Mouse (Mus musculus) kidney, adult 2 months (tissue): ENCODE results near the gene Mri1.
A peak's percentile ranks its signal among the peaks of the same experiment; 100 is the strongest.

Source experiments
- CTCF ChIP-seq: fragments of 200-500 bp; conservative IDR thresholded peaks from 2 replicates; pipeline ENCODE4 v1.5.1; 2011; ENCODE audit warnings: low read depth, mild to moderate bottlenecking, control low read depth, low read length, moderate library complexity, mixed read lengths; ENCODE audit not compliant: insufficient read depth, insufficient read length
- POLR2A ChIP-seq: fragments of 200-500 bp; IDR thresholded peaks from one replicate; pipeline ENCODE4 v1.6.1; 2011; ENCODE audit warnings: low read depth, low read length, control low read depth

GRCm38 (mm10) chr8:84203975-84204772 is 53.0 kb downstream of the Mri1 start:
- TF ChIP-seq CTCF, result 0 out of 2 replicates have a peak, but pooled peaks have one; percentile 30
- peak; percentile 26 for TF ChIP-seq POLR2A
